8 mouse cellular contexts compared by ENCODE assay signal in the genomic region with DNA sequence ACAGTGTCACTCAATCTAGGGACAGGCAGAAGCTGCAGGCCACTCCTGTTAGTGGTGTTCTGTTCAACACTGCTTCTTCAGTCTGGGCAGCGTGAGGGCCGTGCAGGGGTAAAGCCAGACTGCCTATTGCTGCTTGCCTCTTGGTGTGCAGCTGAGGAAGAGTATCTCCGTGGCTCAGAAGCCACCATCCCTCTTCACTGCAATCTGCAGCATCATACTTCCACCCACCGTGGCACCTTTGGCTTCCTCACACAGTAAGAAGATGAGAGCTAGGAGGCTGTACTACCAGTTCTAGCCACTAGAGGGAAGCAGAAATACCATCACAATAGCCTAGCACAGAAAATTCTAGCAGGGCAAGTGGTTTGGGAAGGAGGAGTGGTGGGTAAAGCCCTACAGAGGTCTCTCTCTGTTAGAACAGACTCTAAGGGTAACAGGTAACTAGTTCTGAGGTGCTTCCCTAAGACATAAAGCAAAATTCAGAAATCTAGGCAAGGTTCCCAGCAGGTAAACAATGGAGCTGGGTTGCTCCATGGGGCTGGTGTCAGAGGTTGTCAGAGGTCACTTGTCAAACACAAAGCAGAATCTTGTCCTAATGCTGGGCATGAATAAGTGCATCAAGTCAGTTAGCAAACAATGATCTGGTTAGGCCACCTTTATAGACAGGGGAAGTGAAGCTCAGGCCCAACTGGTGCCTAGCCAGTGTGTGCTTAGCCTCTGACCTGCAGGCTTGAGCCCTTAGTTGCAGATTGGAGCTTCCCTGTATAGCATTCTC. TPM values are rescaled to one million over a fixed set of nuclear protein-coding genes. Genes with fewer than 3 reads are reported as not detected.
A peak's percentile ranks its signal among the peaks of the same experiment; 100 is the strongest.
DNase-seq lines count a peak whose midpoint lies in the region; ATAC-seq and TF ChIP-seq lines count a peak whose summit lies in the region.

No protein-coding gene starts in this region.

- WGBS in spleen, adult 2 months, result 47% methylated on average over 4 of the region's 4 CpGs

- TF ChIP-seq CTCF in spleen, adult 2 months (IDR thresholded peaks at IDR 0.05; ENCODE audit: extremely low read depth, insufficient read depth, insufficient read length, insufficient replicate concordance), result peak; percentile 20; the same call in 1 of the 2 replicates

- 0 out of 4 replicates have a peak, but pooled peaks cover 0 to 2% of the 10 kb centered on the region in 2 experiments for H3K4me1 ChIP-seq in ES-E14 (ENCODE audit: control insufficient read depth in 2 of 2, insufficient read depth in 2 of 2, low read length in 2 of 2, poor library complexity in 1 of 2)
- H3K4me1 ChIP-seq in spleen, adult 2 months (ENCODE audit: control insufficient read depth, insufficient read depth, insufficient read length), result no peaks in the 10 kb centered on the region

- TF ChIP-seq POLR2A in spleen, adult 2 months (IDR thresholded peaks at IDR 0.05; ENCODE audit: low read depth, low read length), result no peak

- peak; percentile 62; the same call in 1 of the 2 replicates for ATAC-seq in megakaryocyte-erythroid progenitor cell, adult 5-6 weeks (replicated peaks; ENCODE audit: low FRiP score, low TSS enrichment, poor library complexity, severe bottlenecking)

- H3K9me3 ChIP-seq in ES-E14 (ENCODE audit: control insufficient read depth, insufficient read depth, low read depth, low read length), result no peaks in the 10 kb centered on the region

- intact Hi-C loops in heart, postnatal 10 days (cut with DNase I), result loop anchor here (1.0 to 2.0 kb wide), 3 partner anchors 86 to 201 kb away; no protein-coding TSS in a partner anchor

- DNase-seq in adrenal gland, adult (ENCODE audit: inconsistent age in 2 of 2, low spot score in 1 of 2), result peak; percentile 31 to 86
- no peak for DNase-seq in adrenal gland, adult 8-10 months
- DNase-seq in ES-E14 (ENCODE audit: low read depth, low spot score), result peak; percentile 66
- DNase-seq in cerebellum, postnatal 14 days, result peak; percentile 81 to 82
- peak; percentile 64 to 79 for DNase-seq in heart, postnatal 10 days
- DNase-seq in layer of hippocampus, postnatal 10 days (ENCODE audit: low spot score in 2 of 2), result peak; percentile 65 to 76
- DNase-seq in spleen, adult 2 months (ENCODE audit: low read depth in 1 of 2, low spot score in 2 of 2), result peak in 1 of 2 experiments; percentile 4

- H3K4me3 ChIP-seq in ES-E14 (ENCODE audit: insufficient read depth in 1 of 2, low read depth in 1 of 2, low read length in 2 of 2, poor library complexity in 1 of 2, severe bottlenecking in 1 of 2), result no peak overlapping the region
- no peak overlapping the region for H3K4me3 ChIP-seq in spleen, adult 2 months (ENCODE audit: extremely low read depth, insufficient read depth, insufficient read length)

- in situ Hi-C loops in ES-E14 (cut with MboI; ENCODE audit: low sequenced_read_pairs in 2 of 2, unreplicated experiment in 2 of 2), result loop anchor here in 1 of 2 experiments (25.0 kb wide), 1 partner anchor 203 kb away; no protein-coding TSS in a partner anchor

- no peaks in the 10 kb centered on the region for H3K27me3 ChIP-seq in spleen, adult 2 months (ENCODE audit: control insufficient read depth, insufficient read depth, low read length)

- H3K27ac ChIP-seq in ES-E14 (ENCODE audit: insufficient read depth, low read depth, low read length, poor library complexity, severe bottlenecking), result no peak overlapping the region
- no peak overlapping the region for H3K27ac ChIP-seq in spleen, adult 2 months (ENCODE audit: insufficient read depth, low read length)

- H3K36me3 ChIP-seq in ES-E14 (ENCODE audit: control insufficient read depth, insufficient read depth, low read length, poor library complexity, severe bottlenecking), result no peaks in the 10 kb centered on the region
- H3K36me3 ChIP-seq in spleen, adult 2 months (ENCODE audit: control insufficient read depth, insufficient read depth, low read length), result no peaks in the 10 kb centered on the region

- no peak overlapping the region for H3K9ac ChIP-seq in ES-E14 (ENCODE audit: insufficient read depth, low read depth, low read length, poor library complexity, severe bottlenecking)

TF ChIP-seq in ES-E14, 5 proteins besides CTCF, POLR2A, EP300 and RAD21:
- no peak for TF ChIP-seq CHD2 (IDR thresholded peaks at IDR 0.05; ENCODE audit: low read depth, low read length)
- TF ChIP-seq MAFK (IDR thresholded peaks at IDR 0.05; ENCODE audit: insufficient read depth, low read depth, low read length), result 0 out of 2 replicates have a peak, but pooled peaks have one; percentile 5
- TF ChIP-seq HCFC1 (IDR thresholded peaks at IDR 0.05; ENCODE audit: borderline replicate concordance, insufficient read depth, low read length), result peak; percentile 23; the same call in 1 of the 2 replicates
- TF ChIP-seq ZC3H11A (IDR thresholded peaks at IDR 0.05; ENCODE audit: borderline replicate concordance, low read depth, low read length), result peak; percentile 69; the same call in 1 of the 2 replicates
- no peak for TF ChIP-seq ZNF384 (IDR thresholded peaks at IDR 0.05; ENCODE audit: low read depth, low read length)

RNA-seq across cellular contexts. Expression of a gene that starts 9.5 kb away (rescaled TPM):
- 10 to 100 TPM; 10.3 to 25.3 (median 16.5) TPM for total RNA-seq in adrenal gland, adult 8-10 months (2022)
- total RNA-seq in ES-E14 (2012; rRNA removed), result 0.42 and 0.98 TPM in 2 replicates
- 1 to 10 TPM; 6.1 to 6.5 TPM for total RNA-seq in heart, postnatal 10 days (2021)
- 100 to 1,000 TPM; 157 to 159 TPM for total RNA-seq in layer of hippocampus, postnatal 10 days (2021)
- total RNA-seq in megakaryocyte-erythroid progenitor cell, adult 5-6 weeks (2014; fragmentation: Nextera tagmentation), result 1.5 TPM in 1 of 2 replicates, not detected in the other
- 0.27 and 0.28 TPM in 2 replicates for total RNA-seq in megakaryocyte-erythroid progenitor cell, adult 5-6 weeks (2017)
- 20.0 and 20.7 TPM in 2 replicates for polyA plus RNA-seq in spleen, adult 2 months (2012; rRNA removed)

Comparison
In these comparisons a context has a peak if more than half of its experiments do, and no peak if none do; other contexts are left out.
1. RNA of a gene that starts 9.5 kb away (total RNA-seq): 157 to 159 TPM in layer of hippocampus, postnatal 10 days; 10.3 to 25.3 TPM in adrenal gland, adult 8-10 months, 6.1 to 6.5 TPM in heart, postnatal 10 days, 0.27 to 1.5 TPM in megakaryocyte-erythroid progenitor cell, adult 5-6 weeks and 0.42 to 0.98 TPM in ES-E14; every median in the first group is over 4 times any median in the second.